Mouse (Mus musculus) embryonic facial prominence, embryonic 12.5 days (tissue): ENCODE measurements at regions not wholly inside any gene's neighbourhood (a gene's known extent, or its start where the extent isn't known, plus 50 kb on each side); places are given as distances from the start of the nearest gene placed in this dataset.
A peak's percentile ranks its signal among the peaks of the same experiment; 100 is the strongest.
"Not testable (repeated sequence)": the region's sequence is repeated elsewhere in the genome, so short reads cannot be mapped to it uniquely, and the experiment has no call there.

ENCODE experiments used
- ATAC-seq: fragments of 200-750 bp; cut with Nextera tagmentation; 2 replicates; pipeline ENCODE4 v1.8.0; 2017; ENCODE audit not compliant: insufficient number of reproducible peaks, insufficient read depth, low FRiP score, low TSS enrichment
- H3K27ac ChIP-seq: fragments of 300-500 bp; sonication (generic); 2 replicates; pipeline ENCODE4 v1.5.1; 2016; ENCODE audit warnings: mild to moderate bottlenecking
- H3K27me3 ChIP-seq: fragments of 300-500 bp; sonication (generic); 2 replicates; pipeline ENCODE4 v1.6.1; 2016; ENCODE audit warnings: mild to moderate bottlenecking, moderate library complexity
- H3K36me3 ChIP-seq: fragments of 300-500 bp; sonication (generic); 2 replicates; pipeline ENCODE4 v1.6.1; 2016; ENCODE audit warnings: mild to moderate bottlenecking
- H3K4me1 ChIP-seq: fragments of 300-500 bp; sonication (generic); 2 replicates; pipeline ENCODE4 v1.6.1; 2016
- H3K4me2 ChIP-seq: fragments of 300-500 bp; sonication (generic); replicated peaks from 2 replicates; pipeline ENCODE4 v1.6.1; 2016; ENCODE audit warnings: mild to moderate bottlenecking, moderate library complexity
- H3K4me3 ChIP-seq: fragments of 300-500 bp; sonication (generic); 2 replicates; pipeline ENCODE4 v1.5.1; 2016; ENCODE audit warnings: mild to moderate bottlenecking
- H3K9ac ChIP-seq: fragments of 300-500 bp; sonication (generic); 2 replicates; pipeline ENCODE4 v1.6.1; 2016; ENCODE audit warnings: mild to moderate bottlenecking, moderate library complexity
- H3K9me3 ChIP-seq: fragments of 300-500 bp; sonication (generic); 2 replicates; pipeline ENCODE4 v1.6.1; 2016; ENCODE audit warnings: mild to moderate bottlenecking, moderate library complexity
- WGBS: fragments of 180-500 bp; shearing (Covaris S2); methylation state at CpG from one replicate; pipeline ENCODE4 v1.1.7; 2016; 5-methylcytosine and 5-hydroxymethylcytosine counted together

- Histone ChIP-seq H3K4me2 (no peak overlapping the region), H3K4me3 (no peak overlapping the region), H3K9me3 (no peaks in the 10 kb centered on the region), H3K27me3 (no peaks in the 10 kb centered on the region), H3K4me1 (no peaks in the 10 kb centered on the region), H3K9ac (no peak overlapping the region), H3K27ac (no peak overlapping the region), H3K36me3 (no peaks in the 10 kb centered on the region)
- no peak for ATAC-seq
- WGBS, result 79% methylated on average over 2 of the region's 2 CpGs
Observed at GRCm38 (mm10) chr16:63116456-63116855, 262.3 kb downstream of the Pros1 start.

- Histone ChIP-seq H3K36me3 (no peaks in the 10 kb centered on the region), H3K9me3 (no peaks in the 10 kb centered on the region), H3K9ac (no peak overlapping the region), H3K4me1 (no peaks in the 10 kb centered on the region), H3K4me2 (no peak overlapping the region), H3K27me3 (no peaks in the 10 kb centered on the region), H3K4me3 (no peak overlapping the region), H3K27ac (no peak overlapping the region)
- ATAC-seq, result no peak
- WGBS, result 81% methylated on average over 7 of the region's 7 CpGs
Observed at GRCm38 (mm10) chr16:63118721-63119120, 264.6 kb downstream of the Pros1 start.

- H3K9me3 ChIP-seq, result no peaks in the 10 kb centered on the region
- H3K27me3 ChIP-seq, result no peaks in the 10 kb centered on the region
- H3K36me3 ChIP-seq, result no peaks in the 10 kb centered on the region
- H3K4me1 ChIP-seq, result no peaks in the 10 kb centered on the region
- H3K4me3 ChIP-seq, result no peak overlapping the region
- H3K27ac ChIP-seq, result no peak overlapping the region
- H3K4me2 ChIP-seq, result no peak overlapping the region
- ATAC-seq, result no peak
- 78% methylated on average over 3 of the region's 3 CpGs for WGBS
- H3K9ac ChIP-seq, result no peak overlapping the region
Observed at GRCm38 (mm10) chr16:63143851-63144250, 289.7 kb downstream of the Pros1 start.

- 0 out of 2 replicates have a peak, but pooled peaks have one; percentile 35 for ATAC-seq
Observed at GRCm38 (mm10) chr16:63155300-63155821, 301.3 kb downstream of the Pros1 start.

DNA sequence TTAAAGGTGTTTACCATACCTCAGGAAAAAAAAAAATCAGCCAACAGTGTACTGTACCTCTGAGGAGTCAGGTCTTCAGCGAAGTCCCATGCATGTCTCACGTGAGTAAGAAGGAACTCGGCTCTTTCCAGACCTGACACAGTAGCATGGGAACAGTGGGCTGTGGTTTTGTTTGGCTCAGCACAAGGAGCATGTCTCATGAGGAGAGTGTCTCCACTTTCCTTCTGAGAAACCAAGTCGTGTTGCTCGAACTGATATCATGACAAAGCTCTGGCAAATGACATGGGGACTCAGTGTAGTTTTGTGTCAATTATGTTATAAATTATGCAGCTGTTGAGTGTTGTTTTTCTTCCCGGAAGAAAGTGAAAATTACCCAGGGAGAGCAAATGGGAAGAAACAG is 316.0 kb downstream of the Pros1 start:
- 69% methylated on average over 6 of the region's 6 CpGs for WGBS
- H3K4me1 ChIP-seq, result no peaks in the 10 kb centered on the region
- no peaks in the 10 kb centered on the region for H3K36me3 ChIP-seq
- no peak overlapping the region for H3K4me2 ChIP-seq
- no peak overlapping the region for H3K4me3 ChIP-seq
- no peak for ATAC-seq
- no peaks in the 10 kb centered on the region for H3K27me3 ChIP-seq
- no peaks in the 10 kb centered on the region for H3K9me3 ChIP-seq
- no peak overlapping the region for H3K9ac ChIP-seq
- H3K27ac ChIP-seq, result no peak overlapping the region

More at GRCm38 (mm10) chr16:63155300-63155821, 301.3 kb downstream of the Pros1 start:
- Histone ChIP-seq H3K27me3 (no peaks in the 10 kb centered on the region), H3K4me1 (no peaks in the 10 kb centered on the region), H3K4me2 (no peak overlapping the region), H3K9ac (no peak overlapping the region), H3K36me3 (no peaks in the 10 kb centered on the region), H3K27ac (no peak overlapping the region), H3K4me3 (no peak overlapping the region), H3K9me3 (no peaks in the 10 kb centered on the region)
- 52% methylated on average over 2 of the region's 2 CpGs for WGBS

DNA sequence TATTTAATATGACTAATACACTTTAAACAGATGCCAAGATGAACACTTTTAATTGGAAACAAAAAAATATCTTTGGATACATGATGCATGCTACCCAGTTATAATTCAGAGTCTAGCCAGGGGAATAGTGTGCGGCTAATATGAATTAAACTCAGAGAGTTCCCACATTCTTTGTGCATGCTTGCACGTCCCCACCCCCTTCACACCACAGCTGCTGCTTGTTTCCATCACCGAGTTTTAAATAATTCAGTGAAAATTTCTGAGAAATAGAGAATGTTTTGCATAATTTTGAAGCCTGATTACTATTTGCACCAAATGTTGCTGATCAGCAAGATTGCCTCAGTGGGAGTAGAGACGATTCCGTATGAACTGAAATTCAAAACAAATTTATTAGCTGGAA is 325.1 kb downstream of the Pros1 start:
- 56% methylated on average over 5 of the region's 5 CpGs for WGBS
- no peak for ATAC-seq

DNA sequence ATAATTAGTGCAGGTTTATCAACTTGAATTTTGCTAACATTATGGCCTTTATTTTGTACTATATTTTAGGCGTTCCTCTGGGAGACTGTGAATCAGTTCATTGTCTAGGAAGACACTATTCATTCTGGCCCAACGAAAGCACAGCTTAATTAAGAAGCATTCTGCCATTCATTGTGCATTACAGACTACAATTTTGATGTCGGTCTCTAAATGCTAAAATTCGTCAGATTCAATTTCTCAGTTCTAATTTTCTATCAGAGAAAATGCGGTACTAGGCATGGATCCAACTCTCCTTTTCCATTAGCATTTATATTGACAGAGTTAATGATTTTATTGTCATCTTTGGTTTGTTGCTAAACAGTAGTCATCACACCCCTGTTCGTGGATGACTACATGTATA is 337.1 kb downstream of the Pros1 start:
- H3K27me3 ChIP-seq, result no peaks in the 10 kb centered on the region
- H3K27ac ChIP-seq, result no peak overlapping the region
- ATAC-seq, result no peak
- no peak overlapping the region for H3K4me2 ChIP-seq
- no peak overlapping the region for H3K4me3 ChIP-seq
- H3K9me3 ChIP-seq, result no peaks in the 10 kb centered on the region
- no peaks in the 10 kb centered on the region for H3K36me3 ChIP-seq
- 76% methylated on average over 6 of the region's 6 CpGs for WGBS
- H3K9ac ChIP-seq, result no peak overlapping the region
- H3K4me1 ChIP-seq, result no peaks in the 10 kb centered on the region

More for the DNA sequence above, 325.1 kb downstream of the Pros1 start:
- H3K4me3 ChIP-seq, result no peak overlapping the region
- H3K36me3 ChIP-seq, result no peaks in the 10 kb centered on the region
- no peaks in the 10 kb centered on the region for H3K9me3 ChIP-seq
- H3K4me2 ChIP-seq, result no peak overlapping the region
- H3K4me1 ChIP-seq, result no peaks in the 10 kb centered on the region
- H3K27ac ChIP-seq, result no peak overlapping the region
- no peak overlapping the region for H3K9ac ChIP-seq
- no peaks in the 10 kb centered on the region for H3K27me3 ChIP-seq

DNA sequence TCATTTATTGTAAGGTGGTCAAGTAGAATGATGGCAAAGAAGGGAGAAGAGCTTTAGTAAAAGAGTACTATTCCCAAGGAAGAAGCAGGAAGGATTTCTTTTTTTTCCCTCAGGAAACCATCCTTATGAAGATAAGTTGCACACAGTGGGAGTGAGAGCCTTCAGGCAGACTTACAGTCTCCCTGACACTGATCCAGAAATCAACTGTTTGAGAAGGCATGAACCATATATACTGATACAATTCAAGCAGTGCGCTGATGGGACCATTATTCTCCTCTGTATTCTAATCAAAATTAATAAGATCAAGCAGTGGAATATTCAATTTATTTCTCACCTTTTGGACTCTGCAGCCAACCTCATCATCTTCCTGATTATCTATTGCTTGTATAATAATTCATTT is 337.5 kb downstream of the Pros1 start:
- no peak overlapping the region for H3K9ac ChIP-seq
- no peak overlapping the region for H3K27ac ChIP-seq
- 95% methylated on average over 1 of the region's 1 CpGs for WGBS
- H3K9me3 ChIP-seq, result no peaks in the 10 kb centered on the region
- no peaks in the 10 kb centered on the region for H3K4me1 ChIP-seq
- no peaks in the 10 kb centered on the region for H3K27me3 ChIP-seq
- H3K4me3 ChIP-seq, result no peak overlapping the region
- no peaks in the 10 kb centered on the region for H3K36me3 ChIP-seq
- no peak for ATAC-seq
- H3K4me2 ChIP-seq, result no peak overlapping the region

GRCm38 (mm10) chr16:63194595-63194994 is 340.5 kb downstream of the Pros1 start:
- no peak for ATAC-seq
- H3K9me3 ChIP-seq, result no peaks in the 10 kb centered on the region

DNA sequence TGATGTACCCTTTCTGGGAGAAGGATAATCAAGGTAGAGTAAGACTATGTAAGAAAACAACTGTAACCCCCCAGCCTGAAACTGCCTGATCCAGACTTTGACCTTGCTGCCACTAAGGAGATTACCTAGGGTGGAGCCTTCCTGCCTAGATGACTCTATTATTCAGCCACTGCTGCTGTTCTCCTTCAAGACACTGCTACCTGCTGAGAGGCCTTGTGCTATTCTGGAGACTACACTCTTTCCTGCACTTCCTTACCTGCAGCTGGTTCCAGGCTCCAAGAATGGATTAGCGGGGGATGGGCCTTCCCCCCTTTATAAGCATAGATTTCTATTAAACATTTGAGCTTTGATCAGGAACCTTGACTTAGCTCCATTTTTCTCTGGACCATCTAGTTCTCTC is 359.4 kb downstream of the Pros1 start:
- not testable (repeated sequence) for H3K4me2 ChIP-seq, H3K9ac ChIP-seq, H3K27me3 ChIP-seq, H3K9me3 ChIP-seq, H3K4me1 ChIP-seq, H3K4me3 ChIP-seq, ATAC-seq, H3K27ac ChIP-seq, H3K36me3 ChIP-seq
- 98% methylated on average over 1 of the region's 1 CpGs for WGBS

More at GRCm38 (mm10) chr16:63194595-63194994, 340.5 kb downstream of the Pros1 start:
- 84% methylated on average over 2 of the region's 2 CpGs for WGBS
- Histone ChIP-seq H3K4me1 (no peaks in the 10 kb centered on the region), H3K27ac (no peak overlapping the region), H3K4me3 (no peak overlapping the region), H3K36me3 (no peaks in the 10 kb centered on the region), H3K4me2 (no peak overlapping the region), H3K27me3 (no peaks in the 10 kb centered on the region), H3K9ac (no peak overlapping the region)

DNA sequence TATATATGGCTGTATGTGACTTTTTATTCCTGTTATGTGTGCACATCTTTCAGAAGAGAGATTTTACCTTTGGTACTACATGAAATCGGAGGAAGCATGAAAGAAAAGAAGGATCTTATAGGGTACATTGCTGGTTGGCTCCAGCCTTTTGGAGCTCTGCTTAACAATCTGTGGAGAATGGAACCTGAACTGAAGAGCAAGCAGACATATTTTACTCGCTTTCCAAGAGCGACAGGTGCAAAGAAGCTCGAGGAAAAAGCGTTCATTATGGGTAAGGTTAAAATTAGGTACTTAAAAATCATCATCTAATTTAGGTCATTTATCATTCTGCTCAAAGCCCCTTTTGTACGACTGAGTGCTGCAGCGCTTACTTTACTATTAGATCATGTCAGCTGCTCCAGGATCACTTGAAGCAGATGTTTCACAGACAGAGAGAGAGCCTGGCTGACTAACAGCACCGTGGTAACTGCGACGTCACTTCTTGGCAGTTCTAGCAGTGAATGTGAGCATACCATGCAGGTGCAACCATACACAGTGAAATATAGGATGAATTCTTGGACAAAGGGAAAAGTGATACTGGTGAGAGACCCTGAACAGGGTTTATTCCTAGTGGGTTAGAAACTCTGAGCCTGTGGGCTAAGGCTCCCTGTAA is 366.2 kb downstream of the Pros1 start:
- no peaks in the 10 kb centered on the region for H3K9me3 ChIP-seq
- H3K9ac ChIP-seq, result no peak overlapping the region
- no peaks in the 10 kb centered on the region for H3K36me3 ChIP-seq
- no peak overlapping the region for H3K27ac ChIP-seq
- no peaks in the 10 kb centered on the region for H3K27me3 ChIP-seq
- no peaks in the 10 kb centered on the region for H3K4me1 ChIP-seq
- ATAC-seq, result no peak
- WGBS, result 45% methylated on average over 10 of the region's 10 CpGs
- H3K4me2 ChIP-seq, result no peak overlapping the region
- H3K4me3 ChIP-seq, result no peak overlapping the region

GRCm38 (mm10) chr16:63224608-63225007 is 370.5 kb downstream of the Pros1 start:
- H3K36me3 ChIP-seq, result no peaks in the 10 kb centered on the region
- WGBS, result 58% methylated on average over 6 of the region's 6 CpGs
- H3K27me3 ChIP-seq, result no peaks in the 10 kb centered on the region
- no peak for ATAC-seq
- H3K9ac ChIP-seq, result no peak overlapping the region
- H3K4me1 ChIP-seq, result no peaks in the 10 kb centered on the region
- no peak overlapping the region for H3K27ac ChIP-seq
- H3K9me3 ChIP-seq, result no peaks in the 10 kb centered on the region
- no peak overlapping the region for H3K4me2 ChIP-seq
- H3K4me3 ChIP-seq, result no peak overlapping the region
